Mouse (Mus musculus) heart, postnatal 14 days (tissue): ENCODE measurements at regions not wholly inside any gene's neighbourhood (a gene's known extent, or its start where the extent isn't known, plus 50 kb on each side); places are given as distances from the start of the nearest gene placed in this dataset.

Source experiments
- DNase-seq, 2 experiments: peaks; one replicate each; pipeline ENCODE4 v3.0.0; 2021 to 2022
- intact Hi-C: fragments of 180-260 bp; cut with DNase I; formaldehyde crosslinking; loops from one replicate; pipeline ENCODE4 v1.15.1; 2025

GRCm38 (mm10) chr6:147753828-147754227 is 278.2 kb downstream of the Ccdc91 start:
- DNase-seq = no peak
- intact Hi-C loops = no loop called here

- DNase-seq = no peak
- intact Hi-C loops = no loop called here
Observed at GRCm38 (mm10) chr6:147755750-147756523, 280.3 kb downstream of the Ccdc91 start.

- DNase-seq = no peak
- intact Hi-C loops = no loop called here
Observed at GRCm38 (mm10) chr6:147759485-147759884, 283.9 kb downstream of the Ccdc91 start.

GRCm38 (mm10) chr6:147760113-147760512 is 284.5 kb downstream of the Ccdc91 start:
- intact Hi-C loops = no loop called here
- no peak for DNase-seq

- DNase-seq = no peak
- intact Hi-C loops = no loop called here
Observed at GRCm38 (mm10) chr6:147765241-147765640, 281.8 kb upstream of the Far2 start.

GRCm38 (mm10) chr6:147769180-147769579 is 277.9 kb upstream of the Far2 start:
- no peak for DNase-seq
- intact Hi-C loops = no loop called here

GRCm38 (mm10) chr6:147770034-147770433 is 277.0 kb upstream of the Far2 start:
- no peak for DNase-seq
- intact Hi-C loops = no loop called here

- DNase-seq = peak; percentile 17 to 32
- intact Hi-C loops = no loop called here
Observed at GRCm38 (mm10) chr6:147771411-147771810, 275.6 kb upstream of the Far2 start.

- intact Hi-C loops = no loop called here
- no peak for DNase-seq
Observed at GRCm38 (mm10) chr6:147773904-147774303, 273.2 kb upstream of the Far2 start.

GRCm38 (mm10) chr6:147774626-147775025 is 272.4 kb upstream of the Far2 start:
- no peak for DNase-seq
- intact Hi-C loops = no loop called here

- DNase-seq = no peak
- intact Hi-C loops = no loop called here
Observed at GRCm38 (mm10) chr6:147779466-147779865, 267.6 kb upstream of the Far2 start.

GRCm38 (mm10) chr6:147784249-147784648 is 262.8 kb upstream of the Far2 start:
- intact Hi-C loops = no loop called here
- DNase-seq = no peak

GRCm38 (mm10) chr6:147784854-147785253 is 262.2 kb upstream of the Far2 start:
- intact Hi-C loops = no loop called here
- no peak for DNase-seq

GRCm38 (mm10) chr6:147788095-147788494 is 259.0 kb upstream of the Far2 start:
- DNase-seq = no peak
- intact Hi-C loops = no loop called here

- intact Hi-C loops = no loop called here
- DNase-seq = no peak
Observed at GRCm38 (mm10) chr6:147789112-147789511, 257.9 kb upstream of the Far2 start.

GRCm38 (mm10) chr6:147793811-147794210 is 253.2 kb upstream of the Far2 start:
- DNase-seq = no peak
- intact Hi-C loops = no loop called here

GRCm38 (mm10) chr6:147794351-147794750 is 252.7 kb upstream of the Far2 start:
- DNase-seq = no peak
- intact Hi-C loops = no loop called here

GRCm38 (mm10) chr6:147799009-147799727 is 247.9 kb upstream of the Far2 start:
- no peak for DNase-seq
- intact Hi-C loops = no loop called here

GRCm38 (mm10) chr6:147799861-147800260 is 247.2 kb upstream of the Far2 start:
- DNase-seq = no peak
- intact Hi-C loops = no loop called here

GRCm38 (mm10) chr6:147800846-147801245 is 246.2 kb upstream of the Far2 start:
- no peak for DNase-seq
- intact Hi-C loops = no loop called here

GRCm38 (mm10) chr6:147803893-147804292 is 243.2 kb upstream of the Far2 start:
- no peak for DNase-seq
- intact Hi-C loops = no loop called here

- intact Hi-C loops = loop anchor here (5.0 to 10.0 kb wide), 3 partner anchors 146 to 548 kb away; partner anchors contain the start of genes Ccdc91 and Pthlh
- DNase-seq = peak; percentile 72 to 77
Observed at GRCm38 (mm10) chr6:147810710-147811109, 236.3 kb upstream of the Far2 start.
